Mouse (Mus musculus) adrenal gland (tissue): ENCODE measurements at regions not wholly inside any gene's neighbourhood (a gene's known extent, or its start where the extent isn't known, plus 50 kb on each side); places are given as distances from the start of the nearest gene placed in this dataset.

Source experiments
- intact Hi-C: fragments of 180-260 bp; cut with DNase I; formaldehyde crosslinking; loops from one replicate; pipeline ENCODE4 v1.15.1; 2025

GRCm38 (mm10) chr2:170294657-170295056, 133.0 kb downstream of the Bcas1 start:
- intact Hi-C loops: no loop called here

- intact Hi-C loops: no loop called here
Measured at GRCm38 (mm10) chr2:170291841-170292655, 135.6 kb downstream of the Bcas1 start.

GRCm38 (mm10) chr2:170289378-170289960, 138.2 kb downstream of the Bcas1 start:
- intact Hi-C loops: no loop called here

GRCm38 (mm10) chr2:170288787-170289186, 138.9 kb downstream of the Bcas1 start:
- intact Hi-C loops: no loop called here

- intact Hi-C loops: no loop called here
Measured at GRCm38 (mm10) chr2:170288196-170288595, 139.4 kb downstream of the Bcas1 start.

- intact Hi-C loops: no loop called here
Measured at GRCm38 (mm10) chr2:170287301-170287885, 139.5 kb upstream of the Zfp217 start.

GRCm38 (mm10) chr2:170286773-170287172, 138.9 kb upstream of the Zfp217 start:
- intact Hi-C loops: no loop called here

GRCm38 (mm10) chr2:170282463-170282862, 134.6 kb upstream of the Zfp217 start:
- intact Hi-C loops: no loop called here

- intact Hi-C loops: no loop called here
Measured at GRCm38 (mm10) chr2:170281311-170282008, 133.6 kb upstream of the Zfp217 start.

GRCm38 (mm10) chr2:170280733-170281132, 132.8 kb upstream of the Zfp217 start:
- intact Hi-C loops: no loop called here

GRCm38 (mm10) chr2:170277896-170278295, 130.0 kb upstream of the Zfp217 start:
- intact Hi-C loops: no loop called here

- intact Hi-C loops: no loop called here
Measured at GRCm38 (mm10) chr2:170277182-170277767, 129.4 kb upstream of the Zfp217 start.

- intact Hi-C loops: no loop called here
Measured at GRCm38 (mm10) chr2:170275687-170276086, 127.8 kb upstream of the Zfp217 start.

- intact Hi-C loops: no loop called here
Measured at GRCm38 (mm10) chr2:170269926-170270577, 122.1 kb upstream of the Zfp217 start.

- intact Hi-C loops: no loop called here
Measured at GRCm38 (mm10) chr2:170268080-170268479, 120.2 kb upstream of the Zfp217 start.

GRCm38 (mm10) chr2:170267152-170267551, 119.2 kb upstream of the Zfp217 start:
- intact Hi-C loops: no loop called here

- intact Hi-C loops: no loop called here
Measured at GRCm38 (mm10) chr2:170266407-170267101, 118.7 kb upstream of the Zfp217 start.

- intact Hi-C loops: no loop called here
Measured at GRCm38 (mm10) chr2:170263594-170263993, 115.7 kb upstream of the Zfp217 start.

- intact Hi-C loops: no loop called here
Measured at GRCm38 (mm10) chr2:170261191-170261590, 113.3 kb upstream of the Zfp217 start.
